Mouse (Mus musculus) limb, embryonic 10.5 days (tissue): ENCODE measurements around the gene Kctd10. TPM values are rescaled to one million over a fixed set of nuclear protein-coding genes. Genes with fewer than 3 reads are reported as not detected.
A peak's percentile ranks its signal among the peaks of the same experiment; 100 is the strongest.

Experiments
- DNase-seq: peaks from one replicate; pipeline ENCODE4 v3.0.0-alpha.2; 2017; ENCODE audit warnings: low spot score
- H3K27ac ChIP-seq: fragments of 300-500 bp; sonication (generic); 2 replicates; pipeline ENCODE4 v1.5.1; 2016; ENCODE audit warnings: mild to moderate bottlenecking
- H3K27me3 ChIP-seq: fragments of 300-500 bp; sonication (generic); 2 replicates; pipeline ENCODE4 v1.6.1; 2016; ENCODE audit warnings: low read depth, mild to moderate bottlenecking; ENCODE audit not compliant: poor library complexity, severe bottlenecking
- H3K36me3 ChIP-seq: fragments of 300-500 bp; sonication (generic); 2 replicates; pipeline ENCODE4 v1.6.1; 2016; ENCODE audit warnings: mild to moderate bottlenecking, moderate library complexity
- H3K4me1 ChIP-seq: fragments of 300-500 bp; sonication (generic); 2 replicates; pipeline ENCODE4 v1.6.1; 2016
- H3K4me3 ChIP-seq: fragments of 300-500 bp; sonication (generic); 2 replicates; pipeline ENCODE4 v1.5.1; 2016; ENCODE audit warnings: mild to moderate bottlenecking, moderate library complexity
- H3K9me3 ChIP-seq: fragments of 300-500 bp; sonication (generic); replicated peaks from 2 replicates; pipeline ENCODE4 v1.6.1; 2016; ENCODE audit warnings: mild to moderate bottlenecking
- WGBS: fragments of 180-500 bp; shearing (Covaris S2); methylation state at CpG from one replicate; pipeline ENCODE4 v1.1.7; 2016; 5-methylcytosine and 5-hydroxymethylcytosine counted together
- polyA plus RNA-seq: library from polyadenylated mRNA; unstranded; fragments of >200 nt; fragmentation: Nextera tagmentation; extraction: Ambion mirVana; gene quantifications from 2 replicates; pipeline ENCODE4 v1.2.1, GENCODE M21; 2016

Kctd10 gene
- polyA plus RNA-seq, 1 experiment from 2014 or later = 103 TPM

GRCm38 (mm10) chr5:114373581-114373980, 6.7 kb downstream of the Kctd10 start:
- Histone ChIP-seq H3K27me3 (no peaks in the 10 kb centered on the region), H3K36me3 (peaks cover 82% of the 10 kb centered on the region), H3K27ac (0 out of 2 replicates have a peak overlapping the region, but pooled peaks have one; percentile 90), H3K4me3 (no peak overlapping the region), H3K9me3 (no peaks in the 10 kb centered on the region), H3K4me1 (peaks cover 69% of the 10 kb centered on the region)
- 90% methylated on average over 9 of the region's 9 CpGs for WGBS
- DNase-seq = no peak

DNA sequence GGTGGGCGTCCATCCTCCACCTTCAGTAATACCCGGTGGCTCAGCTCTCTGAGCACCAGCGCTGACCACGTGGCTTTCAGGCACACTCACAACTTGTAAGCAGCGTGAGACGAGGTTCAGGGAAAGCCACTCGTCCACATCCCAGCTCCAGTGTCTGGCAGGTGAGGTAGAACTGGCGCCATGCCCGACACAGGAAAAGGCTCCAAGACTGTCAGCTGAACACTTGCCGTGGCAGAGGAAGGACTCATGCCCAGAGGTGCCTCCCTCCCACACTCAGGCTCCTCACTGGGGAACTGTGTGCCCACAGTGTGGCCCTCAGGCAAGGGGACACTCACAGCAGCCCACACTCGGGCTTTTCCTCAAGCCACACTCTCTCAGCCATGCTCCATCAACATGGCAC, 7.1 kb downstream of the Kctd10 start:
- no peaks in the 10 kb centered on the region for H3K9me3 ChIP-seq
- H3K36me3 ChIP-seq = peaks cover 86% of the 10 kb centered on the region
- peak overlapping the region; percentile 90 for H3K27ac ChIP-seq
- WGBS = 81% methylated on average over 11 of the region's 11 CpGs
- H3K4me3 ChIP-seq = no peak overlapping the region
- no peak for DNase-seq
- peaks cover 66% of the 10 kb centered on the region for H3K4me1 ChIP-seq
- no peaks in the 10 kb centered on the region for H3K27me3 ChIP-seq

- Histone ChIP-seq H3K27me3 (no peaks in the 10 kb centered on the region), H3K27ac (peak overlapping the region; percentile 90), H3K36me3 (peaks cover 92% of the 10 kb centered on the region), H3K4me1 (peaks cover 60% of the 10 kb centered on the region), H3K9me3 (no peaks in the 10 kb centered on the region), H3K4me3 (0 out of 2 replicates have a peak overlapping the region, but pooled peaks have one; percentile 3)
- DNase-seq = no peak
- WGBS = 46% methylated on average over 11 of the region's 11 CpGs
Observed at GRCm38 (mm10) chr5:114372565-114372964, 7.7 kb downstream of the Kctd10 start.

GRCm38 (mm10) chr5:114371731-114372473, 8.4 kb downstream of the Kctd10 start:
- no peak for DNase-seq
- Histone ChIP-seq H3K4me3 (0 out of 2 replicates have a peak overlapping the region, but pooled peaks have one; percentile 3), H3K4me1 (peaks cover 56% of the 10 kb centered on the region), H3K27me3 (no peaks in the 10 kb centered on the region), H3K36me3 (peaks cover 97% of the 10 kb centered on the region), H3K9me3 (no peaks in the 10 kb centered on the region), H3K27ac (peak overlapping the region; percentile 90)
- WGBS = 65% methylated on average over 25 of the region's 25 CpGs

DNA sequence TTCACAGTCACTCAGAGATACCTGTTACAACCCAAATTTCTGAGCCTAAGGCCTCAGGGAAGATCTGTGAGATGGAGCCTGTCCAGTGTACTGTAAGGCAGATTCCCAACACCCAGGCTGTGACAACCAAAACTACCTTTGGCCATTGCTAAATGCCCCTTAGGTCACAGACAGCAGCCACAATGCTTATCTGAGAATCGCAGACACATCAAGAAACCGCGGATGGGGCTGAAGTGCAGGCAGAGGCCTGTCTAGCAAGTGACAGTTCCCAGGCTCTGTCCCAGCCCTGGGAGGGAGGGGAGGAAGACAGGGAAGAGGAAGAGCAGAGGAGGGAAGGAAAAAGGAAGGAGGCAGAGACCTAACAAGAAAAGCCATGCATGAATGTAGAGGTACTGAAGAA, 9.0 kb downstream of the Kctd10 start:
- peak overlapping the region; percentile 90 for H3K27ac ChIP-seq
- DNase-seq = no peak
- no peaks in the 10 kb centered on the region for H3K27me3 ChIP-seq
- H3K9me3 ChIP-seq = no peaks in the 10 kb centered on the region
- 0 out of 2 replicates have a peak overlapping the region, but pooled peaks have one; percentile 3 for H3K4me3 ChIP-seq
- WGBS = 49% methylated on average over 3 of the region's 3 CpGs
- peaks cover 97% of the 10 kb centered on the region for H3K36me3 ChIP-seq
- H3K4me1 ChIP-seq = peaks cover 56% of the 10 kb centered on the region

DNA sequence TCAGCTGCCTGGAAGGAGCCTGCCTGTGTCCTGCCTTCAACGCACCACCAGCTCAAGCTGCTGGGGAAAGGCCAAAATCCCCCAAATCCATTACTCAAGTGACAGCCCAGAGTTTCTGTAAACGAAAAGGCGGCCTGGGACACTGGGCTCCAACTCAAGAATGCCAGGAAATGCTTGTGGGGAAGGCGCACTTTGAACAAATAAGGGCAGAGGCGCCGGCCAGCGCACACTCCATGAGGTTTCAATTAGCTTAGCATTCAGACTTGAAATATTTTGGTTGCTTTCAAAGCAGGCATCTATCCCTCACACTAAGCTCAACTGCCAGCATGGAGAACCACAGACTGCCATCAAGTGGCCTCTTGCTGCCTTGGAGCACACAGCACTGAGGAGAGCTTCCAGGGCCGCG, 9.9 kb downstream of the Kctd10 start:
- DNase-seq = peak; percentile 75
- H3K27me3 ChIP-seq = no peaks in the 10 kb centered on the region
- no peaks in the 10 kb centered on the region for H3K9me3 ChIP-seq
- H3K4me1 ChIP-seq = peaks cover 56% of the 10 kb centered on the region
- 24% methylated on average over 9 of the region's 9 CpGs for WGBS
- peaks cover 97% of the 10 kb centered on the region for H3K36me3 ChIP-seq
- peak overlapping the region; percentile 21 for H3K4me3 ChIP-seq
- peak overlapping the region; percentile 90 for H3K27ac ChIP-seq

DNA sequence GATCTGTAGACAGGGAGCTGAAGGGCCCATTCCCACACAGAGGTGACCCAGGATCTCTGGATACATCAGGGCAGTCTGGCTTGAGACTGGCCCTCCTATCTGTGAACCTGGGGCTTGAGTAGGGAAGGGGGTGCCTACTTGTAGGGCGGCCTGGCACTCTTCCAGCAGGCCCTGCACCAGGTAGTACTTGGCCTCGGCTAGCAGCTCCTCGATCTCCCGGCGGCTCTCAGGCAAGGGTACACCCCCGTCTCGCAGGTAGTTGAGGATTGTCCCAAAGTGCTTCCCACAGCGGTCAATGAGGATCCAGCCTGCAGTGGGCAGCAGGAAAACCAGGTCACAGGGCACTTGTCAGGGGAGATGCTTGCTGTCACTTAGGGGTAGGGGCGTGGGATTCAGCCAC, 10.4 kb downstream of the Kctd10 start:
- peaks cover 97% of the 10 kb centered on the region for H3K36me3 ChIP-seq
- peaks cover 56% of the 10 kb centered on the region for H3K4me1 ChIP-seq
- peak overlapping the region; percentile 90 for H3K27ac ChIP-seq
- WGBS = 72% methylated on average over 9 of the region's 9 CpGs
- DNase-seq = no peak
- no peaks in the 10 kb centered on the region for H3K9me3 ChIP-seq
- H3K27me3 ChIP-seq = no peaks in the 10 kb centered on the region
- peak overlapping the region; percentile 21; the same call in 1 of the 2 replicates for H3K4me3 ChIP-seq

DNA sequence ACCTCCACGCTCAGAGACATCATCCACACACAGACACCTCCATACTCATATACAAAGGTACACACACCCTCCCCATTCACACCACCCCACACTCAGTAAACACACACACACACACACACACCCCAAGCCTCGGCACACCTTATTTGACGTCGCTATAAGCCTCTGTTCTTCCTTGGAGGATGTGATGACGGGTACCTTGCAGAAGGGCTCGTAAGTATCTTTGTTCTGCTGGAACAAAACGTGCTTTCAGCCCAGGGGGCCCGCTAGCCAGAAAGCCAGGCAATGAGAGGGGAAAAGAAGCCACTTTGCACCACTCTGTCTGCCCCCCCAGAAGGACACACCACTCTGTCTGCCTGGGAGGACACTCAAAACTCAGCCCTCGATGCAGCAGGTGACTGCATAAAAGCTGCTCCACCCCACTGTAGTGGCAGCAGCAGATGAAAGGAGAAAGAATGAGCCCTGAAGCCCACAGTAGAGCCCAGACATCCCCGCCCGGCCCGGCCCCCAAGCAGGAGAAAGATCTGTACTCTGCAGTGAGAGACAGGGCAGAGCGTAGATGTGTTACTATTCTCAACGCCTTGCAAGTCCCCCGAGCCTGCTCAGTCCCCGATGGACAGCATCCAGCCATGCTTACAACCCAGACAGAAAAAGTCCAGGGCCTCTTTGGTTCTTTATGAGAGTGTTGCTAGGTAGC, 11.4 kb downstream of the Kctd10 start:
- DNase-seq = no peak
- Histone ChIP-seq H3K4me1 (peaks cover 51% of the 10 kb centered on the region), H3K27ac (peak overlapping the region; percentile 90), H3K36me3 (peaks cover 97% of the 10 kb centered on the region), H3K4me3 (no peak overlapping the region), H3K27me3 (no peaks in the 10 kb centered on the region), H3K9me3 (no peaks in the 10 kb centered on the region)
- WGBS = 95% methylated on average over 16 of the region's 16 CpGs

GRCm38 (mm10) chr5:114368121-114368520, 12.2 kb downstream of the Kctd10 start:
- Histone ChIP-seq H3K36me3 (peaks cover 97% of the 10 kb centered on the region), H3K4me3 (no peak overlapping the region), H3K27me3 (no peaks in the 10 kb centered on the region), H3K4me1 (peaks cover 43% of the 10 kb centered on the region), H3K9me3 (no peaks in the 10 kb centered on the region), H3K27ac (no peak overlapping the region)
- no peak for DNase-seq
- WGBS = 97% methylated on average over 14 of the region's 14 CpGs

GRCm38 (mm10) chr5:114365043-114365752, 15.1 kb downstream of the Kctd10 start:
- 92% methylated on average over 23 of the region's 23 CpGs for WGBS
- Histone ChIP-seq H3K27me3 (no peaks in the 10 kb centered on the region), H3K4me3 (no peak overlapping the region), H3K27ac (no peak overlapping the region), H3K4me1 (peaks cover 18% of the 10 kb centered on the region), H3K9me3 (no peaks in the 10 kb centered on the region), H3K36me3 (peaks cover 99% of the 10 kb centered on the region)
- no peak for DNase-seq

DNA sequence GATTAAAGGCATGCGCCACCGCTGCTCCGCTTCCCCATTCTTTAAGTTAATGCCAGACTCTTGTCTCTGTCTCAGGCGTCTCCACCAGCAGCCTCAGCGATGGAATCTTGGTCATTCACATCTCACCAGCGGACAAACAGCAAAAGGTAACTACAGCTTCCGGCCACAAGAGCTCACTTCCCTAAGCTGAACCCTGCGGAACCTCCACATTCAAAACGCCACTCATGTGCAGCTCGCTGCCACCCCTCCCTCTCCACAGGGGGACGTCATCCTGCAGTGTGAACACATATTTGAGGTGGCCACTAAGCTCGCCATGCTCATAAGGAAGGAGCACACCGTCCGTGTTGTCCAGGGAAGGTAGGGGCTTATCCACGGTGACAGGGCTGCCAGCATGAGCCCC, 19.3 kb downstream of the Kctd10 start:
- Histone ChIP-seq H3K4me3 (no peak overlapping the region), H3K27me3 (no peaks in the 10 kb centered on the region), H3K36me3 (peaks cover 74% of the 10 kb centered on the region), H3K4me1 (peaks cover 36% of the 10 kb centered on the region), H3K27ac (no peak overlapping the region), H3K9me3 (no peaks in the 10 kb centered on the region)
- 90% methylated on average over 15 of the region's 15 CpGs for WGBS
- DNase-seq = no peak

GRCm38 (mm10) chr5:114359586-114359985, 20.7 kb downstream of the Kctd10 start:
- Histone ChIP-seq H3K27me3 (no peaks in the 10 kb centered on the region), H3K36me3 (peaks cover 61% of the 10 kb centered on the region)
- WGBS = 45% methylated on average over 8 of the region's 8 CpGs

More at GRCm38 (mm10) chr5:114359586-114359985, 20.7 kb downstream of the Kctd10 start:
- no peaks in the 10 kb centered on the region for H3K9me3 ChIP-seq
- no peak for DNase-seq
- peak overlapping the region; percentile 39; the same call in 1 of the 2 replicates for H3K27ac ChIP-seq
- H3K4me3 ChIP-seq = no peak overlapping the region
- peaks cover 36% of the 10 kb centered on the region for H3K4me1 ChIP-seq
